Mouse (Mus musculus): Measurements from ENCODE around the gene Myo18a. TPM values are rescaled to one million over a fixed set of nuclear protein-coding genes. Genes with fewer than 3 reads are reported as not detected.

Gene Myo18a
- polyA plus RNA-seq, 1 experiment from 2014 or later, result 42.3 TPM

- 92% methylated on average over 5 of the region's 5 CpGs for WGBS
- H3K4me3 ChIP-seq (replicated peaks; ENCODE audit: low read depth, low read length), result no peak within 1 kb of the TSS
- H3K27me3 ChIP-seq (ENCODE audit: control insufficient read depth, insufficient read depth, low read length), result no peaks in the 10 kb centered on the region
- no peaks in the 10 kb centered on the region for H3K9me3 ChIP-seq (ENCODE audit: control insufficient read depth, low read length)
- H3K4me1 ChIP-seq (ENCODE audit: control insufficient read depth, insufficient read depth, low read length), result peaks cover 41% of the 10 kb centered on the region
- no peak within 1 kb of the TSS for H3K9ac ChIP-seq (replicated peaks; ENCODE audit: low read length)
- no peaks in the 10 kb centered on the region for H3K36me3 ChIP-seq (ENCODE audit: control insufficient read depth, insufficient read depth, low read length)
- H3K4me2 ChIP-seq (ENCODE audit: low read length), result no peak within 1 kb of the TSS
- H3K27ac ChIP-seq (replicated peaks; ENCODE audit: low read depth, low read length), result no peak within 1 kb of the TSS
- no peak for DNase-seq
- no peak for ATAC-seq (ENCODE audit: low FRiP score, low TSS enrichment)
Observed at GRCm38 (mm10) chr11:77787707-77788106, 24.7 kb downstream of the Myo18a start, which contains the start of gene Gm10277. Gm10277 (minus strand) TSS chr11:77787747.

DNA sequence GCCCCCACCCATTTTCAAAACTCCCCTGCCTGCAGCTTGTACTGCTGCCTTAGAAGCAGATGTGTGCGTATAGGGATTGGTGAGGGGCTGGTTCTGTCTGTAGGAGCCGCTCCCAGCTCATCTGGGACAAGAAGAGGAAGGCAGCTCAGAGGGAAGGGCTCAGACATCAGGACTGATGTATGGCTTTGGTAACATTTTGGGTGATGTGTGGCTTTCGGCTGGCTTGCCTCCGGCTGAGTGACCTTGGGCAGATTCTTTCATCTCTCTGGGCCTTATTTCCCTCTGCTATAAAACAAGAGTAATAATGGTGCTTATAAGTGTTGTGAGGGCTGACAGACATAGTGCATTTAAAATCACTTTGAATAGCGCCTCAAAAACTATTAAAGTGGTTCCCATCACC, 26.5 kb downstream of the Myo18a start:
- DNase-seq, result no peak
- Histone ChIP-seq H3K4me3 (replicated peaks; ENCODE audit: low read depth, low read length) (no peak overlapping the region), H3K4me2 (ENCODE audit: low read length) (no peak overlapping the region), H3K27me3 (ENCODE audit: control insufficient read depth, insufficient read depth, low read length) (no peaks in the 10 kb centered on the region), H3K4me1 (ENCODE audit: control insufficient read depth, insufficient read depth, low read length) (peaks cover 37% of the 10 kb centered on the region), H3K36me3 (ENCODE audit: control insufficient read depth, insufficient read depth, low read length) (no peaks in the 10 kb centered on the region), H3K9me3 (ENCODE audit: control insufficient read depth, low read length) (no peaks in the 10 kb centered on the region), H3K27ac (replicated peaks; ENCODE audit: low read depth, low read length) (no peak overlapping the region), H3K9ac (replicated peaks; ENCODE audit: low read length) (no peak overlapping the region)
- 89% methylated on average over 5 of the region's 5 CpGs for WGBS
- no peak for ATAC-seq (ENCODE audit: low FRiP score, low TSS enrichment)

DNA sequence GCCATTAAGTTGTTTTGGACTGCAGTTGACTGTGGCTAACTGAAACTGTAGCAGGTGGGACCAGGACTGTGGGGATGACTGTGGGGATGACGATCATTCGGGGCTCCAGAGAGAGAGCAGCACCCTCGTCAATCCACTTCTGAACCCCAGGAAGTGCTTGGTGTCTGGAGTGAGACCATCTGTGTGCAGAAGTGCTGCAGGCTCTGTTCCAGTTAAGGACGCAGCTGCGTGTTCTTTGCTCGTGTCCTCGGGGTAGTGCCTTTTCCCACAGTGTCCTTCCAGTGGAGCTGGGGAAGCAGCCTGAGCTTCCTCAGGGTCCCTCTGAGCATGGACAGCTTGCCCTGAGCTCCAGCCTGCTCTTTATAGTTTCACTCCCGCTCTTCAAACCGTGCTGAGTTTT, 27.2 kb downstream of the Myo18a start:
- H3K4me1 ChIP-seq (ENCODE audit: control insufficient read depth, insufficient read depth, low read length), result peaks cover 36% of the 10 kb centered on the region
- ATAC-seq (ENCODE audit: low FRiP score, low TSS enrichment) (no peak), DNase-seq (no peak)
- H3K27ac ChIP-seq (replicated peaks; ENCODE audit: low read depth, low read length), result 0 out of 2 replicates have a peak overlapping the region, but pooled peaks have one; percentile 57
- H3K9ac ChIP-seq (replicated peaks; ENCODE audit: low read length), result 0 out of 2 replicates have a peak overlapping the region, but pooled peaks have one; percentile 7
- no peak overlapping the region for H3K4me2 ChIP-seq (ENCODE audit: low read length)
- no peaks in the 10 kb centered on the region for H3K36me3 ChIP-seq (ENCODE audit: control insufficient read depth, insufficient read depth, low read length)
- H3K9me3 ChIP-seq (ENCODE audit: control insufficient read depth, low read length), result no peaks in the 10 kb centered on the region
- H3K4me3 ChIP-seq (replicated peaks; ENCODE audit: low read depth, low read length), result no peak overlapping the region
- WGBS, result 44% methylated on average over 9 of the region's 9 CpGs
- H3K27me3 ChIP-seq (ENCODE audit: control insufficient read depth, insufficient read depth, low read length), result no peaks in the 10 kb centered on the region

DNA sequence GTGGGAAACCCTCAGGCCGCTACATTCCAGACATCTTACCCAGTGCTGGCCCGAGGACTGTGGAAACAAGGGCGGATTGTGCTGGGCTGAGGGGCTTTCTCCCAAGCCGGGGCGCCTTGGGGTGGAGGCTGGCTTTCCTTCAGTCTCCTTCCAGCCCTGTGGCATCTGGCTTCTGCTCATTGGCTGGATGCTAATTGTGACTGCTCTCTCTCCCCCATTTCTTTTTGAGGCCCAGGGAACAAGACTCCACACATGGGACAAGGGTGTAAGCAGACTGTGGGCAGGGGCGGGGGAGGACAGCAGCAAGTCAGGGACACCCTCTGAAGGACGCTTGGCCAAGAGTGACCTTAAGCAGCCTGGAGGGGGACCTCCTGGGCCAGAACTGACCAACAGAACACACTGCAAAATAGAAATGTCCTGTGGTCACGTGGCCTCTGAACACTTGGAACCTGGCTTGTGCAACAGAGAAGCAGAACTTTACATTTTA, 28.2 kb downstream of the Myo18a start:
- Histone ChIP-seq H3K9me3 (ENCODE audit: control insufficient read depth, low read length) (no peaks in the 10 kb centered on the region), H3K9ac (replicated peaks; ENCODE audit: low read length) (0 out of 2 replicates have a peak overlapping the region, but pooled peaks have one; percentile 2), H3K27me3 (ENCODE audit: control insufficient read depth, insufficient read depth, low read length) (no peaks in the 10 kb centered on the region), H3K4me3 (replicated peaks; ENCODE audit: low read depth, low read length) (no peak overlapping the region), H3K27ac (replicated peaks; ENCODE audit: low read depth, low read length) (peak overlapping the region; percentile 57; the same call in 1 of the 2 replicates), H3K4me1 (ENCODE audit: control insufficient read depth, insufficient read depth, low read length) (peaks cover 26% of the 10 kb centered on the region), H3K4me2 (ENCODE audit: low read length) (no peak overlapping the region), H3K36me3 (ENCODE audit: control insufficient read depth, insufficient read depth, low read length) (no peaks in the 10 kb centered on the region)
- ATAC-seq (ENCODE audit: low FRiP score, low TSS enrichment), result no peak
- no peak for DNase-seq
- 36% methylated on average over 8 of the region's 8 CpGs for WGBS

DNA sequence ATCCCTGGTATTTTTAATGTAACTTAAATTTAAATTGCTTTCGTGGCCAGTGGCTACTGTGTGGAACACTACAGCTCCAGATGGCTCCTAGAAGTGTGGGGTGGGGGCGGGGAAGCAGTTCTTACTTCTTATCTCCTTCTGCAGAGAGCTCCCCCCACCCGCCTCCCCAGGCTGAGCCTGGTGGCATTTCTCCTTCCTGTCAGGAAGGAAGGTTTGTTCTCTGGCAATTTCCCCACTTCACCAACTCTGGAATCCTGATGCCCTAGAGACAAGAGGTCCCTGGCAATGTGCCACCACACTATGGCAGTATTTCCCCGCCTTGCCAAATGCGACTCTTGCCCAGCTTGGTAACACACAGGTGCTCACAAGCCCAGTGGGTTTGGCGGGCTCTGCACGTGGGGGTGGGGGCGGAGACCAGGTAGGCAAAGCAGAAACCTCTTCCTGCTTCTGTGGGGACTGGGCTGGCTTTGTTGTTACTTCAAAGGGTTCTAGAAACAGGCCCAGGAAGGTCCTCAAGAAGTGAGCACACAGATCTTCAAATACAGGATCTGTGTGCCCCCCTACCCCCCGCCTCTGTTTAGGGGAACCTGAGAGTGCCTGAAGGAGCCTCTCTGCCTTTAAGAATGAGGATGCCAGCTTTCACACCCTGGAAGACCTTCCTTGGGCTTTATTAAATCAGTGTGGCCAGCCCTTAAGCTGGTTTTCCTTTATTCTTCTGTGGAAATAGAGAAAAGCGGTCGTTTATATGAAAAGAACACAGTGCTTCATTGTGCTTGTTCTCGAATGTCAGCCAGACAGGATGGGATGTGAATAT, 28.9 kb downstream of the Myo18a start:
- H3K9me3 ChIP-seq (ENCODE audit: control insufficient read depth, low read length), result no peaks in the 10 kb centered on the region
- 0 out of 2 replicates have a peak overlapping the region, but pooled peaks have one; percentile 2 for H3K9ac ChIP-seq (replicated peaks; ENCODE audit: low read length)
- no peaks in the 10 kb centered on the region for H3K36me3 ChIP-seq (ENCODE audit: control insufficient read depth, insufficient read depth, low read length)
- no peaks in the 10 kb centered on the region for H3K27me3 ChIP-seq (ENCODE audit: control insufficient read depth, insufficient read depth, low read length)
- peaks cover 22% of the 10 kb centered on the region for H3K4me1 ChIP-seq (ENCODE audit: control insufficient read depth, insufficient read depth, low read length)
- DNase-seq, result peak; percentile 64
- WGBS, result 63% methylated on average over 12 of the region's 12 CpGs
- H3K4me2 ChIP-seq (ENCODE audit: low read length), result 0 out of 2 replicates have a peak overlapping the region, but pooled peaks have one; percentile 4
- H3K4me3 ChIP-seq (replicated peaks; ENCODE audit: low read depth, low read length), result no peak overlapping the region
- ATAC-seq (ENCODE audit: low FRiP score, low TSS enrichment), result no peak
- peak overlapping the region; percentile 57 for H3K27ac ChIP-seq (replicated peaks; ENCODE audit: low read depth, low read length)

DNA sequence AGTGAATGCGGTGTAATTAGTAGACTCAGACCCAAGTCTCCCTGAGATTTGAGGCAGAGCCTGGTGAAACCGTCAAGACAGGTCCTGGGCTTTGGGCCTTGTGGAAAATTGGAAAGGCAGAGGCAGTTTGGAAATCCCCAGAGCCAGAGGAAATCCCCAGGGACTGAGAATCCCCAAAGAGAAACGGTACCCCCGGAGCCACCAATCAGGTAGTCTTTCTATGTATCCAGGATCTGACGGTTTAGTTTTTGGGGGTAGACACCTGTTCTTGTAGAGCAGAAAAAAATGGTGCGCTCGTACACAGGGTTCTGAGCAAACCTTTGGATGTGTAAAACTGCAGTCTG, 29.5 kb downstream of the Myo18a start:
- Histone ChIP-seq H3K4me2 (ENCODE audit: low read length) (peak overlapping the region; percentile 57; the same call in 1 of the 2 replicates), H3K4me1 (ENCODE audit: control insufficient read depth, insufficient read depth, low read length) (peaks cover 22% of the 10 kb centered on the region), H3K27ac (replicated peaks; ENCODE audit: low read depth, low read length) (peak overlapping the region; percentile 53), H3K9ac (replicated peaks; ENCODE audit: low read length) (no peak overlapping the region), H3K27me3 (ENCODE audit: control insufficient read depth, insufficient read depth, low read length) (no peaks in the 10 kb centered on the region), H3K9me3 (ENCODE audit: control insufficient read depth, low read length) (no peaks in the 10 kb centered on the region), H3K36me3 (ENCODE audit: control insufficient read depth, insufficient read depth, low read length) (no peaks in the 10 kb centered on the region), H3K4me3 (replicated peaks; ENCODE audit: low read depth, low read length) (no peak overlapping the region)
- WGBS, result 72% methylated on average over 7 of the region's 7 CpGs
- ATAC-seq (ENCODE audit: low FRiP score, low TSS enrichment), result no peak
- DNase-seq, result no peak

DNA sequence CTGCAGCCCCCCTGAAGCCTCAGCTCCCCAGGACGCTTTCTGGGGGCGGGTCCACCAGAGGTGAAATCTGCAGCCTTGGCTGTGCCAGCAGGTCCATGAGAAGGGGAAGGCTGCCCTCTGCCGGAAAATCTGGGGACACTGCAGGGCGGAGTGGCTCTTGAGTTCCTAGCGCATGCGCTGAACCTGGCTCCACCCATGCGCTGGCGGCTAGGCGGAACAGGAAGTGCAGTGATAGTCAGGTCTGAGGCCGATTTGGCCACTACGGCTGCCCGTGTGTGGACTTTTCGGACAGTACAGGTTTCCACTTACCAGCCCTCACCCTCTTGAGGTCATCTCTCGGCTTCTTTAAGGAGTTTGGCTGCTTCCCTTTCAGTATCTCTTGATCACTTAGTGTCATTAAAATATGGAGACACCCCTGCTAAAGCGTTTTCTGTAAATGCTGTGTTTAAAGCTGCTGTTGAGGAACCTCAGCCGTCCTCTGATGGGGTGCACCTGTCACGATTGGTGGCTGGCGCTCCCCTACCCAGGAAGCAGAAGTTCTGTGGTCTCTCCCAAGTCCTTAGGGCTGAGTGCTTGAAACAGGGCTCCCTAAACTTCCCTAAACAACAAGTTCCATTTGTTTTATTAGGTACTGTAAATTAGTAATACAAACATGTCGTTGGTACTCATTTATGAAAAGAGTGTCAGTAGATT, 30.3 kb downstream of the Myo18a start:
- Histone ChIP-seq H3K4me1 (ENCODE audit: control insufficient read depth, insufficient read depth, low read length) (peaks cover 22% of the 10 kb centered on the region), H3K27ac (replicated peaks; ENCODE audit: low read depth, low read length) (peak overlapping the region; percentile 53), H3K9ac (replicated peaks; ENCODE audit: low read length) (peak overlapping the region; percentile 38), H3K27me3 (ENCODE audit: control insufficient read depth, insufficient read depth, low read length) (no peaks in the 10 kb centered on the region), H3K9me3 (ENCODE audit: control insufficient read depth, low read length) (no peaks in the 10 kb centered on the region), H3K36me3 (ENCODE audit: control insufficient read depth, insufficient read depth, low read length) (no peaks in the 10 kb centered on the region), H3K4me3 (replicated peaks; ENCODE audit: low read depth, low read length) (peak overlapping the region; percentile 31), H3K4me2 (ENCODE audit: low read length) (peak overlapping the region; percentile 57)
- DNase-seq (peak; percentile 98), ATAC-seq (ENCODE audit: low FRiP score, low TSS enrichment) (peak; percentile 78)
- 4% methylated on average over 19 of the region's 19 CpGs for WGBS

GRCm38 (mm10) chr11:77795216-77795615, 32.2 kb downstream of the Myo18a start:
- WGBS, result 88% methylated on average over 5 of the region's 5 CpGs
- no peak for DNase-seq
- Histone ChIP-seq H3K4me2 (ENCODE audit: low read length) (no peak overlapping the region), H3K36me3 (ENCODE audit: control insufficient read depth, insufficient read depth, low read length) (no peaks in the 10 kb centered on the region), H3K9me3 (ENCODE audit: control insufficient read depth, low read length) (no peaks in the 10 kb centered on the region), H3K4me3 (replicated peaks; ENCODE audit: low read depth, low read length) (no peak overlapping the region), H3K4me1 (ENCODE audit: control insufficient read depth, insufficient read depth, low read length) (peaks cover 22% of the 10 kb centered on the region), H3K27me3 (ENCODE audit: control insufficient read depth, insufficient read depth, low read length) (no peaks in the 10 kb centered on the region), H3K9ac (replicated peaks; ENCODE audit: low read length) (no peak overlapping the region), H3K27ac (replicated peaks; ENCODE audit: low read depth, low read length) (no peak overlapping the region)
- ATAC-seq (ENCODE audit: low FRiP score, low TSS enrichment), result no peak

Measured in midbrain, embryonic 14.5 days (tissue).